Mouse (Mus musculus): ENCODE measurements around the gene Stag2.
A peak's percentile ranks its signal among the peaks of the same experiment; 100 is the strongest.

Stag2 gene

DNA sequence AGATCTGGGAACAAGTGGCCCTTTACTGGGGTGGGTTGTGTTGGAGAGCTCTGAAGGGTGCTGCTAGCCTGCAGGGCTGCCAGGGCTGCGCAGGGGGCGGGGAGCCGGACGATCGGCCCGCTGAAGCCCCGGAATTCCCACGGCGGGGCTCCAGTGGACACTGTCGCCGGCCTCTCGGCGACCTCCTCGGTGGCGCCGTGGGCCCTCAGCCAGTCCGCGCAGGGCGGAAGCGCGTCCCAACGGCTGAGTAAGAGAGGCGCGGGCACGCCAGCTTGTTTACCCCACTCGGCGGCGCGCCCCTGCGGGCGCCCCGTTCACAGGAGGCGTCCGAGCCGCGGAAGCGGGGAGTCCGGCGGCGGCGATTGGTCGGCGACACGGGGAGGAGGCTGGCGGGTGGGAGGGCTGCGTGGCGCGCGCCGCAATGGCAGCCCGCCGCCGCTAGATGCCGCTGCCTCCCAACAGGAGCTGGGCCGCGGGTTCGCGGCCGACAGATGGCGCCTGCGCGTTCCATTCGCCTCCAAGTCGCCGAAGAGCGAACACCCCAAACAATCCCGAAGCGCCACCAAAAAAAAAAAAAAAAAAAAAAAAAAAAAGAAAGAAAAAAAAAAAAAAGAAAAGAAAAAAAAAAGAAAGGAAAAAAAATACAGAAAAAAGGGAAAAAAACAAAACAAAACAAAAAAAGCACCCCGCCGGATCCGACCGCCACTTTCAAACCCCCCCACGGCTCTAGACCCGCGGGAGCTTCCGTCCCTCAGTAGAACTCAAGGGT lies at the start of gene Stag2:
Gene Stag2 (plus strand): TSS at position 530 of the 769 bp plus-strand sequence.
- DNase-seq: peak; percentile 82

GRCm38 (mm10) chrX:42107137-42107536 lies 42.0 kb upstream of the Stag2 start:
- no peak for DNase-seq

- DNase-seq: no peak
Observed at GRCm38 (mm10) chrX:42110585-42110984, 38.5 kb upstream of the Stag2 start.

DNA sequence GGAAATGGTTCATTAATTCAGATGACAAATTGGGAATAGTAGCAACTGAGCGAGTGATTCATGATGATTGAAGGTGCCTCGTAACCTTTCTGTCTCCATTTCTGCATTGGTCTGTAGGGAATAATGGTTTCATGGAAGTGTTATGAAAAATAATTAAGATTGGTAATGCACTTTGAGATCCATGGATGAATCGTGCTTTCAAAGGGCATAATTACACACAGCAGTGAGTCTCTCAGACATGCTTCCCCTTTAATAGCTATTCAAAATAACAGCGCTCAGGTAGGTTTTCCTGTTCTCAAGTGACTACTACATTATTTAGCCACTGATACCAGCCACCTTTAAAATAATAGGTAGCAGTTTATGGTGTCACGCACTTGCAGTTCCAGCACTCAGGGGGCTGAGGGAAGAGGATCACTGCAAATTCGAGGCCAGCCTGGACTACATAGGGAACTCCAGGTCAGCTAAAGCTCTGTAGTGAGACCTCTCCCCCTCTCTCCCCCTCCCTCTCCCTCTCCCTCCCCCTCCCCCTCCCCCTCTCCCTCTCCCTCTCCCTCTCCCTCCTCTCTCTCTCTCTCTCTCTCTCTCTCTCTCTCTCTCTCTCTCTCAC lies 29.6 kb upstream of the Stag2 start:
- no peak for DNase-seq

- DNase-seq: no peak
Observed at GRCm38 (mm10) chrX:42124963-42125697, 24.0 kb upstream of the Stag2 start.

DNA sequence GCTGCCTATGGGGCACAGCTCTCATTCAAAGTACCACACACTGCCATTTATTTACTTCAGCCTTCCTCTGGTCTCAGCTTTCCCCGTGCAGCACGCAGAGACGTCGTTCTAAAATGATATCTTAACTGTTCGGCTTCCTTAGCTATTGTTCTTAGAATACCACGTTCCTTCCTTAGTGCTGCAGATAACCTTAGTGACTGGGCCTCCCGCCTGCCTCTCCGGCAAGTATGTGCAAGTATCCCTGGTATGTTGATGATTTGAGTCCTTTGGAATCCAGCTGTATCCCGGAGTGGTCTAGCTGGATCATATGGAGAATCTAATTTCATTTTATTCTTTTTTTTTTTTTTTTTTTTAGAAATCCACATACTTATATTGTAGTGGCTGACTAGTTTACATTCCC lies 9.2 kb upstream of the Stag2 start:
- DNase-seq: no peak

GRCm38 (mm10) chrX:42142620-42143019 lies 6.5 kb upstream of the Stag2 start:
- DNase-seq: no peak

GRCm38 (mm10) chrX:42143991-42144390 lies 5.1 kb upstream of the Stag2 start:
- no peak for DNase-seq

DNA sequence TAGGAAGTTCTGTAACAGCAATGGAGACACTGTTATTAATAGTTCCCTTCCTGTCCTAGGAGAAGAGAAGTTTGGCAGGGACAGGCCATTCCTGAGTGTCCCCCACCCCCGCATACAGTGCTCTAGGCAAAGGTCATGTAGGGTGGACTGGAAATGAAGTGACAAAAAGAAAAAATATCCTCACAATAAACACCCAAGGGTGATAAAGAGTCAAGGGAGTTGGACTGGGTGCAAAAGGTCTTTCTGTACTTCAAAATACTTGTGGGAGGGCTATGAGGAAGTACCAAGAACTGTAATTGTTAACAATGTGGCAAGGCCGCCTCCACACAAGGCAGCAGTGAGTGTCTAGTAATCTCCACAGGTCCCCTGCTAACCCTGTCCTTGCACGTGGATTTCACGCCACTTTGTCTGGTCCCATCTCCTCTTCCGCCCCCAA lies 1.1 kb upstream of the Stag2 start:
- peak; percentile 12 for DNase-seq

- peak; percentile 45 for DNase-seq
Observed at GRCm38 (mm10) chrX:42149557-42150345, 634 bp downstream of the Stag2 start.

GRCm38 (mm10) chrX:42150346-42151023 lies 1.4 kb downstream of the Stag2 start:
- peak; percentile 73 for DNase-seq

DNA sequence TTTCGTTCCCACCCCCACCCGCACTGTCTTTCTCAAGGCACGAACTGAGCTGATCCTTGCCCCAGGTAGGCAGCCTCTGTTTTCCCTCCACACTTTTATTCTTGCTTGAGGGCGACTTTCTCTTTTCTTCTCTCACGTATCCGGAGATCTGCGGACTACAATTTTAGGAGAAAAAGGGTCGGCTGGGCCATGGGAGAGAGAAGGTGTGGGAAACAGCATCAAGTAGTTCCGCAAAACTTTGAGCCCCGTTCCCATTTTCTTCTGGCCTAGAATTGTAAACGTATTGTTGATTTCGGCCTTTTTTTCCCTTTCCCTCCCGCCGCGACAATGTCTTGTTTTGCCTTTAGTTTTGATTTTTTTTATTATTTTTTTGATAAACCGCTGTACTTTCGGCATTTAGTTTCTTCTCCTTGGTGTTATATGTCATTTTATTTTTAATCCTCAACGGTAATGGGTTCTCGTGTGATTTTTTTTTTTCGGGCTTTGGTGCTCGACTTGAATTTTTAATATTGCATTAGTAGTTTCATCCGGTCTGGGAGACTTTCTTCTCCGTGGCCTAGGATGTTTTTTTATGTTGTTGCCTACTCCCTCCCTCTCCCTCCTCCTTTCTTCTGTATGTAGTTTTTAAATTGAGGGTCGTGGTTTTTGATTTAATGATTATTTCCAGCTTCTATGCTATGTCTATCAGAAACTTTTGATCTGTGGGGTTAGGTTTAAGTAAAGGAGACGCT lies 2.1 kb downstream of the Stag2 start:
- DNase-seq: peak; percentile 28

- peak; percentile 66 for DNase-seq
Observed at GRCm38 (mm10) chrX:42151903-42152369, 2.8 kb downstream of the Stag2 start.

- no peak for DNase-seq
Observed at GRCm38 (mm10) chrX:42153056-42153455, 3.9 kb downstream of the Stag2 start.

GRCm38 (mm10) chrX:42165455-42165854 lies 16.3 kb downstream of the Stag2 start:
- no peak for DNase-seq

GRCm38 (mm10) chrX:42170811-42171210 lies 21.7 kb downstream of the Stag2 start:
- no peak for DNase-seq

DNA sequence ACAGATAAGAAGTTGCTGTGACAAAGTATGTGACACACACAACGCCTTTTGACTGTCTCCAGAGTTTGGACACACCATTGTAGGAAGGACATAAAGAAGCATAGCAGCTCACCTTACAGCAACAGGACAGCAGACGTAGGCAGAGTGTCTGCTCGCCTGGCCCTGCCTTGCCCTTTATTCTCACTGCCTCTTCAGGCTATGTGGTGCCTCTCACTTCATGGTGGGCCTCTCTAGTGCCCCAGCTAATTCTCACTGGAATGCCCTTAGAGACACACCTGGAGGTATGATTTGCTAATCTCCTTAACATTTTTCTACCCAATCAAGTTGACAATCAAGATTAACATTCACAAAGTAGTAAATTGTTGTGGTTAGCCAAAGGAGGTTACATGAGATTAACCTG lies 38.5 kb downstream of the Stag2 start:
- DNase-seq: no peak

DNA sequence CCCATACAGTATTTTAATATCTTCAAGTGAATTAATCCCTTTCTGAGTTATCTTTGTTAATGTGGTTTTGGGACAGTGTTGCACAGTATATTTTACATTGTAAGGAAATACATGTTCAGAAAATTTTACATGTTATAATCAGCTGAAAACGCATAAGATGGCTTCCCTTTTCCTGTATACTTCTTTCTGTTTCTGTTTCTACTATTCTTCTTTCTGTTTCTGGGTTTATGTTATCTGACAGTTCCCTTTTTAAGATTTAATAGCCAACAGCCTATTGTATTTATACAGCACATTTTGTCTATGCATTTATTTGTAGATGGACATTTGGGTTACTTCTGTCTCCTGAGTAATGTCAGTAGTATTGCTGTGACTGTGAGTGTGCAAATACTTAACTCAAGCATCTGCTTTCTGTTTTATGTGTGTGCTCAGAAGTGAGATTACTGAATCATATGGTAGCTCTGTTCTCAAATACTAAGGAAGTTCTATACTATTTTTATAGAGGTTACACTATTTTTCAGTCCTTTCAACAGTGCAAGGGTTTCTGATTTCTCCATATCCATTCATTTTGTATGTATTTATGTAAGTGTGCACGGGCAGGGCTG lies 39.8 kb downstream of the Stag2 start:
- DNase-seq: no peak

GRCm38 (mm10) chrX:42194608-42195007 lies 45.5 kb downstream of the Stag2 start:
- DNase-seq: no peak

- no peak for DNase-seq
Observed at GRCm38 (mm10) chrX:42202482-42202881, 53.4 kb downstream of the Stag2 start.

DNA sequence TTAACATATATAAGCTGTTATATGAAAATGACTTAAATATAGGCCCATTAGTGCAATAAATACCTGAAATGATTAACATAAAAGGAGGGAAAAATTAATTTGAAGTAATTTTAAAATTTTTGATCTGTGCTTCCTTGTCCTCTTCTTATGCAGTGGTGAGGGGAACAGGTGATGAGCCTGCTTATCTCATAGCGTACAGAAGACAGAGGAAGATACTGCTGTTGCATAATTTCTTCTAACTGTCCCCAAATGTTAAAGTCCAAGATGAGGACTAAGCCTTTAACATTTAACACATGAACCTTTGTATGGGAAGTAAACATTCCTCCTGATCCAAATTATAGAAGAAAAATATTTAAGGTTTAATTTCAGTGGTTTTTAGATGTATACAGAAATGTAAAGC lies 66.6 kb downstream of the Stag2 start:
- no peak for DNase-seq
